Comparison of ENCODE assay signal across 20 mouse cellular contexts in the genomic region with DNA sequence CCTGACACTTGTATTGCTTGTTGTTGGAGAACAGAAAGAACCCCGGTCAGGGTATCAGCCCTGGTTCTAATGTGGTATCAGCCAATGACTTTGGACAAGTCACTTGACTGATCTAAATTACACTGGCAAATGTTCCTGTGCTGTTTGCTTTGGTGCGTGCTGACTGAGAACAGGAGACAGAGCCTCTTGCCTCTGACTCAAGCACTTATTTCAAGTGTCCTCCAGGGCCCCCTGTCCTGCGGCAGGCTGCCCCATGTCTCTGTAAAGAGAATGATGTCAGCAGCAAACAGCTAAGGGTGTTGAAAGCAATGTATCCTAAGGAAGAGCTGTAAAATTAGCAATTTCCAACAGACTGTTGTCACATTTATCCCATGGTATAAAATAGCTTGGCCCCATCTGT. TPM values are rescaled to one million over a fixed set of nuclear protein-coding genes. Genes with fewer than 3 reads are reported as not detected.
"Had no signal": no experiment of that assay in that cellular context is flagged by ENCODE, and none has a peak within 500 bp of the region (broad histone marks: within the 10 kb centered on the region; RNA-seq: fewer than 3 reads in every experiment).

No protein-coding gene starts in this region.

- H3K9ac ChIP-seq: limb, embryonic 12.5 days; liver, embryonic 13.5 days; liver, postnatal 0 days; midbrain, embryonic 12.5 days; neural tube, embryonic 13.5 days; stomach, embryonic 15.5 days had no signal

- H3K4me2 ChIP-seq: limb, embryonic 12.5 days; liver, embryonic 13.5 days; midbrain, embryonic 12.5 days; neural tube, embryonic 13.5 days; stomach, embryonic 15.5 days had no signal

- ATAC-seq: liver, postnatal 0 days; midbrain, embryonic 16.5 days had no signal

- H3K4me3 ChIP-seq: layer of hippocampus, adult 2 months; limb, embryonic 12.5 days; liver, embryonic 13.5 days; midbrain, embryonic 12.5 days; neural tube, embryonic 13.5 days; stomach, embryonic 15.5 days had no signal

- DNase-seq: kidney, adult 11 months; kidney, adult 9 months; kidney, postnatal 10 days; kidney, postnatal 4 days; liver; liver, embryonic 13.5 days; liver, postnatal 0 days; right cerebral cortex, postnatal 14 days; thymus, postnatal 36 days had no signal

- H3K27ac ChIP-seq: layer of hippocampus, adult 2 months; limb, embryonic 12.5 days; liver, embryonic 13.5 days; midbrain, embryonic 12.5 days; neural tube, embryonic 13.5 days; stomach, embryonic 15.5 days had no signal

- H3K36me3 ChIP-seq: limb, embryonic 12.5 days; liver, embryonic 13.5 days; midbrain, embryonic 12.5 days; neural tube, embryonic 13.5 days; stomach, embryonic 15.5 days had no signal

- H3K27me3 ChIP-seq: limb, embryonic 12.5 days; liver, embryonic 13.5 days; midbrain, embryonic 12.5 days; neural tube, embryonic 13.5 days; stomach, embryonic 15.5 days had no signal

- H3K9me3 ChIP-seq: limb, embryonic 12.5 days; liver, embryonic 13.5 days; midbrain, embryonic 12.5 days; neural tube, embryonic 13.5 days; stomach, embryonic 15.5 days had no signal

- H3K4me1 ChIP-seq: liver, embryonic 13.5 days; midbrain, embryonic 12.5 days; neural tube, embryonic 13.5 days; stomach, embryonic 15.5 days had no signal

RNA-seq across cellular contexts. Expression of gene 4930583I09Rik, which starts 46.7 kb away (rescaled TPM):
- total RNA-seq: layer of hippocampus, adult 2 months; layer of hippocampus, postnatal 10 days; left cerebral cortex, postnatal 36 days; megakaryocyte-erythroid progenitor cell, adult 5-6 weeks had no signal
- polyA plus RNA-seq: limb, embryonic 12.5 days; liver, embryonic 13.5 days; liver, postnatal 0 days; midbrain, embryonic 12.5 days; midbrain, embryonic 16.5 days; neural tube, embryonic 13.5 days; spleen, adult 2 months; stomach, embryonic 15.5 days; thymus, postnatal 0 days had no signal
